Mouse (Mus musculus) liver, embryonic 14.5 days (tissue): Measurements from ENCODE around the gene Zscan2.

ENCODE experiments used
- CTCF ChIP-seq: IDR thresholded peaks from 2 replicates; pipeline ENCODE4 v1.5.1; 2016; ENCODE audit warnings: antibody characterized with exemption, low read depth, control low read depth
- EP300 ChIP-seq: IDR thresholded peaks from 2 replicates; pipeline ENCODE4 v1.6.1; 2016; ENCODE audit warnings: antibody characterized with exemption, low read depth

DNA sequence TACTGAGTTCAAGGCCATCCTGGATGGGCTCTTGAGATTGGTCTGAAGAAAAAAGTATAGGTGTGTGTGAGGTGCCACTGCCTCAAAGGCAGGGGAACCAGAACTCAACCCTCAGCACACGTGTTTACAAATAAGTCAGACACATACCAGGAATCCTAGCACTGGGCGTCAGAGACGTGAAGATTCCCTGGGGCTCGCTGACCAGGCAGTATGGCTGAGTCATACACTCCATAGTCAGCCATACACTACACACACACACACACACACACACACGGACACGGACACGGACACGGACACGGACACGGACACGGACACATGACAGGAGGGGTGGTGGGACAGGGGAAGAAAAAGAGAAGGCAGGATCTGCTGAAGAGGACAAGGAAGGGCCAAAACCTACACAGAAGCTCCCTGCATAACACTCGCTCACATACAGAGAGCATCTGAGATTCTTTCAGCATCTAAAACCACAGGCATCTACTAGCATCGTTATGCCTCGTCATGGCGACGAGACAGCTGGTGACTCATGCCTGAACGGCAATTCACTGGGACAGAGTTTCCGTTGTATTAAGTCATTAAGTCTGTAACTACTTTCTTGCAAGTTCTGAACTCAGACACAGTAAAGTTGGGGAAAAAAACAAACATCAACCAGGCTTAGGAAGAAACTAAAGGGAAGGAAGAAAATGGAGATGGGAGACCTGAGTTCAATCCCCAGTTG, 32.4 kb upstream of the Zscan2 start:
- TF ChIP-seq CTCF (no peak), EP300 (no peak)
